Mouse (Mus musculus) ES-Bruce4 (cell line): ENCODE results near the gene Ubash3a.

Experiments used
- CTCF ChIP-seq: IDR thresholded peaks from one replicate; pipeline ENCODE4 v1.8.1; 2011; ENCODE audit warnings: low read depth, low read length
- EP300 ChIP-seq: IDR thresholded peaks from 2 replicates; pipeline ENCODE4 v1.6.1; 2011; ENCODE audit warnings: low read depth, low read length; ENCODE audit not compliant: insufficient read depth

DNA sequence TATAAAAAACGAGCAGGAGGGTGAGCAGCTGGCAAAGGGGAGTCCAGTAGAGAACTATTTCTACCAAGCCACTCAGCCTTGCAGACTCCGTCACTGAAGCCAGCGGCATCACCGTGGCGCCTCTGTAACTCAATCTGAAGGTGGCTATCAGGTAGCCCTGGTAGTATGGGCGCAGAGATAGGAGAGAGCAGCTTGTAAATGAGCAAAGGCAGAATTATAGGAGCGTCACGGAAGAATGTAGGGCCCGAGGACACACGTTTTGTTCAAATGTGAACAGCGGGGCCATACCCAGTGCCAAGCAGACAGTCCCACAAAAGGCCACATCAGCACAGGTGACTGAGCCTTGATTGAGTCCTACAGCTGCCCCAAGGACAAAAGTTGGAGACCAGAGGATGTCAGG, 8.8 kb upstream of the Ubash3a start, which contains the start of gene Tmprss3:
- no peak for TF ChIP-seq CTCF
- TF ChIP-seq EP300: no peak
